ENCODE assay signal across 23 mouse cellular contexts in genomic region chr19:6007013-6007412, GRCm38 (mm10). TPM values are rescaled to one million over a fixed set of nuclear protein-coding genes. Genes with fewer than 3 reads are reported as not detected.
"Had no signal": no experiment of that assay in that cellular context is flagged by ENCODE, and none has a peak within 500 bp of the region (broad histone marks: within the 10 kb centered on the region; RNA-seq: fewer than 3 reads in every experiment).

No protein-coding gene starts in this region.

- H3K9me3 ChIP-seq: megakaryocyte, embryonic 14.5 days; midbrain, embryonic 13.5 days; neural tube, embryonic 12.5 days had no signal

- ATAC-seq: midbrain, embryonic 13.5 days; midbrain, embryonic 16.5 days had no signal

- DNase-seq: lung, adult 18-20 months; lung, embryonic 14.5 days; lung, postnatal 10 days; lung, postnatal 4 days; retina, postnatal 1 day; right cerebral cortex, adult 18-20 months; right cerebral cortex, postnatal 25 days; right cerebral cortex, postnatal 4 days; spleen, adult 18-20 months; thymus, adult 18-20 months; thymus, postnatal 14 days; thymus, postnatal 36 days had no signal

- H3K27me3 ChIP-seq: megakaryocyte, embryonic 14.5 days; midbrain, embryonic 13.5 days; neural tube, embryonic 12.5 days had no signal

- H3K4me3 ChIP-seq: megakaryocyte, embryonic 14.5 days; midbrain, embryonic 13.5 days; neural tube, embryonic 12.5 days had no signal

- H3K4me1 ChIP-seq: midbrain, embryonic 13.5 days; neural tube, embryonic 12.5 days had no signal

- H3K9ac ChIP-seq: liver, embryonic 14.5 days; lung, embryonic 14.5 days; midbrain, embryonic 13.5 days; neural tube, embryonic 12.5 days had no signal

- H3K4me2 ChIP-seq: lung, embryonic 14.5 days; midbrain, embryonic 11.5 days; midbrain, embryonic 13.5 days; neural tube, embryonic 12.5 days had no signal

- H3K27ac ChIP-seq: liver, embryonic 14.5 days; midbrain, embryonic 13.5 days; neural tube, embryonic 12.5 days had no signal

- H3K36me3 ChIP-seq: midbrain, embryonic 13.5 days; neural tube, embryonic 12.5 days had no signal

RNA-seq across cellular contexts. Expression of gene Slc22a20, which starts 21.1 kb away (rescaled TPM):
- polyA plus RNA-seq: lung, embryonic 14.5 days; lung, embryonic 16.5 days; midbrain, embryonic 11.5 days; midbrain, embryonic 13.5 days; midbrain, embryonic 16.5 days; neural tube, embryonic 12.5 days; neural tube, embryonic 14.5 days; stomach, embryonic 14.5 days; stomach, embryonic 16.5 days; thymus, postnatal 0 days had no signal
